Mouse (Mus musculus) lung, postnatal 25 days (tissue): ENCODE measurements at regions not wholly inside any gene's neighbourhood (a gene's known extent, or its start where the extent isn't known, plus 50 kb on each side); places are given as distances from the start of the nearest gene placed in this dataset.

Experiments used
- DNase-seq: peaks from one replicate; pipeline ENCODE4 v3.0.0; 2022; ENCODE audit warnings: low spot score

GRCm38 (mm10) chr15:59169831-59170230, 280.7 kb downstream of the Gm49356 start:
- no peak for DNase-seq

DNA sequence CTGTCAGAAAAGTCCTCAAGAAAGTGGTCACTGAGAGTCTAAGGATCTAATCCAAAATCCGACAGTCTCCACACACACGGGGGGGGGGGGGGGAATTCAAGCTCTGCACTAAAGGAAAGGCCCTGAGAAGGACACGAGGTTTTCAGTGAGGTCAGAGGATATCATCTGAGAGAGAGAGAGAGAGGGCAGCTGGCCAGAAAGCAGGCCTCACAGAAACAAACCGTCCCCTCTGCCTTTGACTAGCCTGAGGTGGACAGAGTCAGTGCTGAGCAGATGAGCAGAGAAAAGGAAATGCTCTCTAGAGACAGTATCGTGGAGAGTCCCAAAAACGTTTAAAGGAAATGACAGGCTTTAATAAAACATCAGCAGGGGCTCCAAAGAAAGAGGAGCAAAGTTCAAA, 282.0 kb downstream of the Gm49356 start:
- DNase-seq = no peak

DNA sequence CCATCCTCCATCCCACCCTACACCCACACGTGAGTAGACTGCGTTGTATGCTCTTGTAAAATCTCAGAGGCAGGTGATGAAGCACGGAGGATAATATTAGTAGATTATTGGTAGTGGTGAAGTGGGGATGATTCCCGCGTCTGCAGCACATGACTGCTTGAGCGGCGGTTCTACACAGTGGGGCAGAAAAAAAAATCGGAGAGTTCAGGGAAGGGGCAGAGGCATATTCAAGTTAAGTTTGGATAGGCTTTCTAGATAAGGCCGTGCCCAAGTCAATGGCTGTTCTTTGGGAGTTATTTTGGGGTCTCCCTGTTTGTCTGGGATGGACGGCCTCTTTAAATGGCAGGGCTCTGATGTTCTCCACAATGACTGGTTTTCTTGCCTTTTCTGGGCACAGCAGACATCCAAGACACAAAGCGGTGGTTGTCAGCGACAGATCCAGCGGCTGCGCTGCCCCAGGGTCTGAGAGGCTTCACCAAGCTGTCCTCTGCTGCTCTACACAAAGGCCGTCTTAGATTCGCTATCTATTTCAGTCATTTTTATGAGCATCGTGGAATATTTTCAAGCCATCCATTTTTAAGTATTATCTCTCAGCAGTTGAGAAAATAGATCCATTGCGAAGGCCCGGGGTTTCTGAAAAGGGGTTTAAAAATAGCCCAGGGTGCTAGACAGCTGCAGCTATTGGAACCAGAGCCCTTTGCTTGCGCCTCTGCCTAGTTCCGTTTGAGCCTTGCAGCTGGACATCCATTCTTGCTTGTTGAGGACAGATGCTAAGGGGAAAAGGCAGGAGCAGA, 284.6 kb downstream of the Gm49356 start:
- no peak for DNase-seq

GRCm38 (mm10) chr15:59174246-59174751, 285.2 kb downstream of the Gm49356 start:
- DNase-seq = peak; percentile 65

- no peak for DNase-seq
Observed at GRCm38 (mm10) chr15:59174893-59175531, 285.9 kb downstream of the Gm49356 start.

DNA sequence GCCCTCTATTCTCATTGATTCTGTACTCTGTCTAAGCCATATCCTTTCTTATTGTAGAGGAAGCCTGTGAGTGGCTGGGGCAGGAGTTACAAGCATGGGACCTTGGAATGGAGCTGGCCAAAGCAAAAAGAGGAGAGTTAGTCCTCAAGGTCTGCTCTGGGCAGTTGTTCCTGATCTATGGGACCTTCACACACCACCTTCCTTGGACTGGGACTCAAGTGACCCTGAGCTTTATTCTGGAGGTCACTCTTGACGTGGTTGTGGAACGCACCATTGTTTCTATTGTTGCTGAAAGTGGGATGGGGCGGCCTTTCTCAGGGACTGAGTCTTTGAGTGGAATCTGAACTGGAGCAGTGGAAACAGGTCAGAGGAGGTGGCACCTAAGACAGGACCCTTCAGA, 291.0 kb downstream of the Gm49356 start:
- no peak for DNase-seq

- DNase-seq = peak; percentile 51
Observed at GRCm38 (mm10) chr15:59184461-59184860, 295.4 kb downstream of the Gm49356 start.

DNA sequence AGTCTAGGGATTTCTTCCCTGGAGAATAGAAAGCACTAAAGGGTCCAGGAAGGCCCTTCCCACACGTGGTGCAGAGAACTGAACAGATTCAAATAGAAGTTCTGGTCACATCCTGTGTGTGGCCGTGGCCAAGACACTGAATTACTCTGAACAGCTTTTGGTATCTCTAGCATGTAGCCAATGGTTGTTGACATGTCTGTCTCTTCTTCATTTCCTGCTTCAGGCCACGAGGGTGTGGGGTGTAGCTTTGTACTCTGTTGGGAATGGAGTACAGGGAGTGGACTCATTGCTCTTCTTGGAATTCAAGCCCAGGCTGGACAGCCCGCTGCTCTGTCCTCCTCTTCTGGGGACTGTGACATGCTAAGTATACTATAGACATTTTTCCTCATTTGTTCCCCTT, 298.5 kb downstream of the Gm49356 start:
- DNase-seq = peak; percentile 43

GRCm38 (mm10) chr15:59188371-59188770, 299.3 kb downstream of the Gm49356 start:
- DNase-seq = no peak

DNA sequence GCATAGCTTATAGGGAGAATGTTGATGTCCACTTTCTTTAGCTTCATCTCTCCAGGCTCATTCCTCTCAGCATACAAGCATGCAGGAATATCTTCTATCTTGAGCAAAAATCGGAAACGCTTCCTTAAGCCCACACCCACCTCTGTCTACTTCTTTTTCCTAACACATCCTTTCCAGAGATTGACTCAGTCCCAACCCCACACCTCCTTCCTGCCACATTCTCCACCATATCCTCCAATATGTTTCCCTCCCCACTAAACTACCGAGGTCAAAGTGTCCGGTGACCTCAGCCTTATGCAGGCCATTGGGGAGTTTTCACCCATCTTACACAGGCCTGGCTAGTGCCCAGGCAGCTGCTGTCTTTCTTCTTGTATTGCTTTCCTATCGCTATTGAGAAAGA, 301.4 kb downstream of the Gm49356 start:
- DNase-seq = no peak

- DNase-seq = peak; percentile 35
Observed at GRCm38 (mm10) chr15:59194421-59194820, 305.3 kb downstream of the Gm49356 start.

GRCm38 (mm10) chr15:59196351-59196750, 307.3 kb downstream of the Gm49356 start:
- no peak for DNase-seq

- DNase-seq = peak; percentile 80
Observed at GRCm38 (mm10) chr15:59197455-59198391, 308.6 kb downstream of the Gm49356 start.

GRCm38 (mm10) chr15:59201386-59201785, 312.3 kb downstream of the Gm49356 start:
- DNase-seq = no peak

DNA sequence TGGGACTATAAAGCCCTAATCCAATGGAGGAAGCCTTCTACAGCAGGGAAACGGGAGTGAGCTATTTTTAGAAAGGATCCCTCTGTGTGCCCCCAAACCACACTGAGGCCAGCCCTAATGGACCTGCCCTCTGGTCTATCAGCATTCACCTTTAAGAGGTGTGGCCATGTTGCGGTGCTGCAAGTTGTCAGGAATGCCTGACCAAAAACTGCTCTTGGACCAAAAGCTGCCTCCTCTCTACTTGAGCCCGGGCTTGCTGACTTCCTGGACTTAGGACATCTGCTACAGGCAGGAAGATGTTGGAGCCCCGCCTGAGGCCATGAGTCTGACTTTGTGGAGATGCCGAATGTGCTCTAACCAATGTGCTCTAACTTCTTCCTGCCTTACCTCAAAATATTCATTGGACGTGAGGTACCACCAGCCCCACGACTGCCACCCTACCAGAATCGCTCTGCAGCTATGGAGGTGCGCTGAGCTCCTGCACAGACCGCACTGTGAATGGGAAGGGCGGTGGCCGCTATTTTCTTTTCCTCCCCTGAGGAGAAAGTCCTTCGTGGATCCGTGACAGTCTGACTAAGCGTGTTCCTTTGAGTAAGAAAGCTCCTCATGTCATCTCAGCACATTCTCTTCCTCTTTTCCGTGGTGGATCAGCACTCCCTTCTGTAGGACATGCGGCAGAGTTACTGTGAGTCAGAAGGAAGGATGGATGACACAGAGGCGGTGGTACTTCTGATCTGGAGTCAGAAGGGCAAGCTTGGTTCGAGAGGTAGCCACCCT, 313.0 kb downstream of the Gm49356 start:
- DNase-seq = no peak

GRCm38 (mm10) chr15:59203097-59203849, 314.2 kb downstream of the Gm49356 start:
- DNase-seq = no peak

GRCm38 (mm10) chr15:59203850-59204625, 314.9 kb downstream of the Gm49356 start:
- peak; percentile 38 for DNase-seq

DNA sequence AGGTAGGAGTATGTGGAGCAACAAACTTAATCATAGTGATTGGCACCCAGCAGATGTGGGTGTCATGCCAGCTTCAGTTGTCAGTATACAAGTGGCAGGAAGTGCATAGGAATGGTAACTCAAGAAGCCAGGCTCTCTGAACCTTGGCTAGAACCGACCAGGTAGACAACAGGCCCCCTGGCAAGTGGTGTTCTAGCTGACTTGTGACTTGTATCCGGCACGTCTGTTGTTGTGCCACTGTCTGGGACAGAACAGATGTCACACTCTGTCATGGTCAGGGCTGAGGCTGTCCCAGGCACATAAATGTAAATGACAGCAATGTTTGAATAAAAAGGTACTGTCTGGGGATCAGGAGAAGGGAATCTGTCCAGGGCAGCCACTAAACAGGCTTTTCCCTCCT, 316.0 kb downstream of the Gm49356 start:
- DNase-seq = no peak

GRCm38 (mm10) chr15:59205544-59205943, 316.4 kb downstream of the Gm49356 start:
- no peak for DNase-seq

DNA sequence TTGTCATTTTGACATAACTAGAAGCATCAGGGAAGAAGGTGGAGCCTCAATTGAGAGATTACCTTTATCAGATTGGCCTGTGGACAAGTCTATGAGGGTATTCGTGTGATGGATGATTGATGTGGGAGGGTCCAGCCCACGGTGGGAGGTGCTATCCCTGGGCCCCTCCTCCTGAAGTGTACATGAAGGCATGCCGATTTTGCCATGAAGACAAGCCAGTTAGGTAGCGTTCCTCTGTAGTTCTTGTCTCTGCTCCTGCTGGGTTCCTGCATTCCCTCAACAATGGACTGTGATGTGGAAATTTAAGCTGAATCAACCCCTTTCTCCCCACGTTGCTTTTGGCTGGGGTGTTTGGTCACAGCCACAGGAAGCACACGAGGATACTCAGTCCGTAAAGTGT, 317.5 kb downstream of the Gm49356 start:
- DNase-seq = no peak
